Mouse (Mus musculus): ENCODE results near the gene Homer1.

DNA sequence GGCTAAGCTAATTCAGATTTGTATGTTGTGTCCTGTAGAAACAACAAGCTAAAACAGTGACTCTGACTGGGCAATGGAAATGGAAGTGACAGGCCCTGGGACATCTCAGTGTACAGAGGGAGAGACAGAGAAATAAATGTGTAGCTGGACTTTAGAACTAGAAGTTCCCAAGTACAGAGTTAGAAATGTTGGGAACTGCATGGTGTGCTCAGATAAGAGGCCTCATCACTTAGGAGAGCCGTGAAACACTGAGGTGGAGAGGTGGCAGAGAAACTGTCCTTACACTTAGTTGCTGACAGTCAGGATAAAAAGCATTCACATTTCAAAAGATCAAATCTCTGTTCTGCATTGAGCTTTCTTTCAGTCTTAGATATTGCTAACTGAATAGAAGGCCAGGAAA, 9.9 kb downstream of the Homer1 start:
- TF ChIP-seq EP300 (IDR thresholded peaks at IDR 0.05; ENCODE audit: low read depth) (no peak), CTCF (IDR thresholded peaks at IDR 0.05; ENCODE audit: low read depth) (no peak)

Data from liver, embryonic 14.5 days (tissue).